Mouse (Mus musculus) brain, adult 2 months (tissue): ENCODE data around the gene Tbxa2r.

Experiments used
- DNase-seq: peaks from one replicate; pipeline ENCODE4 v3.0.0; 2011; ENCODE audit warnings: low read depth, low spot score

Gene Tbxa2r

DNA sequence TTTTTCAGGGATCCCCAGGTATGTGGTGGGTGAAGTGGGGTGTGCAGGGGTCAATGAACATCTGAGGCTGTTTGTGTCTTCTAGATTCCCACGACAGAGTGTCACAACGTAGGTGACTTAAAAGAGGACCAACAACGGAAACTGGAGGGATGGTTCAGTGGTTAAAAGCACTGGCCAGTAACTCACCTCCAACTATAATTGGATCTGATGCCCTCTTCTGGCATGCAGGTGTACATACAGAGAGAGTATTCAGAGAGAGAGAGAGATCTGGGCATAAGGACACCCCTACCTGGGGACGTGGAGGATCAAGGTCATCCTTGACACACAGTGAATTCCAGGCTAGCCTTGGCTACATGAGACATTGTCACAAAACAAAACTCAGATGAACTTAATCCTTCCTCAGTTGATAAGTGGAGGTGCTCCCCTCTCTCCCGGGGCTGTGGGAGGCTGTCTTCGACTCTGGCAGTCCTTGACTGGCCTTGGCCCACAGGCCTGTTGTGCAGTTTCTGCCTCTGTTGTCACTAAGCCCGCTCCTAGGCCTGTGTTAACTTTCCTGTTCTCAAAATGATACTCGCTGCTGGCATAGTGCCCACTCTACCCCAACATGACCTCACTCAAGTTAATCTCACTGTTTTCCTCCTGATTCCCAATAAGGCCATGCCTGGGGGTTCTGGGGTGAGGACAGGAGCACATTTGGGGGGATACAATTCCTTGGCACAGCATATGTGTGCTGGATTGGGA is 16.1 kb downstream of the Tbxa2r start:
- no peak for DNase-seq

DNA sequence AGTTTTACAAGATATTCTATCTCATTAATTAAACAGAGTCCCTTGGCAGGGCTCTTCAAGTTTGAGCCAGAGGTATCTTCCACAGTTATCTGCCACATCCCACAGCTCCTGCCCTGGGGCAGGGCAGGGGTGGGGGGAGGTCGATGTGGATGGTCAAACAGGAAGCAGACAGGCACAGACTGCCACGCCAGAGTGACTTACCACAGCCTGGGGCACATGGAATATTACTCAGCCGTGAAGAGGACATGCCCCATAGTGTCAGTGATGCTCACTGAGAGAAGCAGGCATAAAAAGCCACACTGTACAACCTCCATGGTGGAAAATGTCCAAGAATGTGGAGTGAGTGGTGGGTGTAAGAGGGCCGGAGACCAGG is 16.6 kb downstream of the Tbxa2r start:
- no peak for DNase-seq

DNA sequence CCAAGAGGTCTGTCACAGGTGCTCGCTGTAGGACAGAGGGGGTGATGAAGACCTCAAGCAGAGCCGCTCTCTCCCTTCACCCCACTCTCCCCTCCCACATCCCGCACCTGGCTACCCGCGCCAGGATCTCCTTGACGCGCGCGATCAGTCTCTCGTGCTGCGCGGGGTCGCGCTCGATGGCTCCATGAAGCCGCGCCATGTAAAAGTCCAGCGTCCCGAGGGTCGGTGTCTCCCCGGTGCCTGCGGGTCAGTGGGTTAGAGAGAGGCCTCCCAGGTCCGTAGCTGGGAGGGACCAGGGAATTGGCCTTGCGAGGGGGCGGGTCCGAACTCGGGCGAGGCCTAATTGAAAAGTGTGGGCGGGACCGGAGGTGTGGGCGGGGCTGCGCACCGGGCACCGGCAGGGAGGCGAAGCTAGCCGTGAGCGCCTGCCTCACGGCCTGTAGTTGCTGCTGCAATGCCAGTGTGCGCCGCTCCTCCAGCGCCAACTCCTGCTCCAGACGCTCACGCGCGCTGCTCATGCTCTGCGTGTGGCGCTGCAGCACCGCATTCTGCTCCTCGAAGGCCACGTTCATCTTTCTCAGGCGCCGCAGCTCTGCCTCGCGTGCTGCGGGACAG is 18.0 kb downstream of the Tbxa2r start:
- peak; percentile 86 for DNase-seq

DNA sequence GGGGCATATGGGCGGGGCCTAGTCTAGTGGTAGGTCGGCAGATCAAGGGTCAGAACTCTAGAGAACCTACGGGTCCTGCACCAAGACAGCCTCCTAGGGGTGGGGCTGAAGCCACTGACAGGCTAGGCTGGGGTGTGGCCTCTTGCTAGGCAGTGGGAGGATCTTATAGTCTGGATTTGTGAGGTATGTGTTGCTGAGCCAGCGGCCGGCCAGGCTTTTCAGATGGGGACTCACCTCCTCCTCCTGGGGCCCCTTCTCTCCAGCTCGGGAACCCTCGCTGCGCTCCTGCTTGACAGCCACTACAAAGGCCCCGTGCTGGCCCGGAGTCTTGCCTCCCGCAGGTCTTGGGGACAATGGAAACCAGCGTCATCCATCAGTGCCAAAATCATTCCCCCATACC is 20.6 kb downstream of the Tbxa2r start:
- no peak for DNase-seq

DNA sequence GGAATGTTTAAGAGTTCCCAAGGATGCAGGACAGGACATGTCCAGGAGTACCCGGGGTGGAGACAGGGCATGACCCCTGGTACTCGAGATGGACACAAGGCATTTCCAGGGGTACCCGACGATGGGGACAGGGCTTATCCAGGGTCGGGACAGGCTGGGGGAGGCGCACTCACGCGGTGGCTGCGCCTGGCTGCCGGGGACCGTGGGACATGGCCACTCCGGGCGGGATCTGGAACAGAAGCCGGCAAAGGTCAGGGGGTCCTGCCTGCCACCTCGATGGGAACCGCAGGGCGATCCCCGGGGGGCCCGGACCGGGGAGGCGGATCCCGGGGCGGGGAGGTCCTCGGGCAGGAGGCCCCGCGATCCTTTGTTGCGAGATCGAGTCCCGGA is 21.4 kb downstream of the Tbxa2r start:
- no peak for DNase-seq

DNA sequence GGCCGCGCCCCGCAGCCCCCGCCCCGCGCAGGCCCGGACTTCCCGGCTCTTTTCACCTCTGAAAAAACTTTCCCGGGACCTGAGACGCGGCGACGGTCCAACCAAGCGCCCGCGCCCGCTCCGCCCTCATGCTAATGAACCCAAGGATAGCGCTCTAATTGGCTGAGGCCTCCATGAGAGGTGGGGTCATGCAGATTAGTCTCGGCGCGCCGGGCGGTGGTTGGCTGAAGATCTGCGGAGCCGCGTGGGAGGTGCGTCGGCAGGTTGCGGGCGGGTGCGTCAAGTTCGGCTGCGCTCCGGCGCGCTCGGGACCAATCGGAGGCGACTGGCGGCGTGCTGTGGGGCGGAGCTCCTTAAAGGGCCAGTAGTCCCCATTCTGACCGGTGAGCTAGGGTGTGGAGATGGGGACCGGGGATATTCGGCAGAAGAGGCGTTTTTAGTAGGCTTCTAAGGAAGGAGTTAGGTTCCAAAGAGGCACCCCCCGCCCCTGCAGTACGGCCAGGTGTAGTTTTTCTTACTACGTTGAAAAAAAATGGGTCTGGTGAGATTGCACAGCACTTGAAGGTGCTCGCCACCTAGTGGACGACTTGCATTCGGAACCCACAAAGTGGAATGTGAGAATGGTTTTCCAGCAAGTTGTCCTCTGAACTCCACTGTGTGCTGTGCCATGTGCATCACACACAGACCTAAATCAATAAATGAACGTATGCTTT is 22.0 kb downstream of the Tbxa2r start, which contains the start of gene Hmg20b:
Gene Hmg20b, minus strand, starts transcription at position 130 of the 713 bp plus-strand sequence.
- peak; percentile 100 for DNase-seq

DNA sequence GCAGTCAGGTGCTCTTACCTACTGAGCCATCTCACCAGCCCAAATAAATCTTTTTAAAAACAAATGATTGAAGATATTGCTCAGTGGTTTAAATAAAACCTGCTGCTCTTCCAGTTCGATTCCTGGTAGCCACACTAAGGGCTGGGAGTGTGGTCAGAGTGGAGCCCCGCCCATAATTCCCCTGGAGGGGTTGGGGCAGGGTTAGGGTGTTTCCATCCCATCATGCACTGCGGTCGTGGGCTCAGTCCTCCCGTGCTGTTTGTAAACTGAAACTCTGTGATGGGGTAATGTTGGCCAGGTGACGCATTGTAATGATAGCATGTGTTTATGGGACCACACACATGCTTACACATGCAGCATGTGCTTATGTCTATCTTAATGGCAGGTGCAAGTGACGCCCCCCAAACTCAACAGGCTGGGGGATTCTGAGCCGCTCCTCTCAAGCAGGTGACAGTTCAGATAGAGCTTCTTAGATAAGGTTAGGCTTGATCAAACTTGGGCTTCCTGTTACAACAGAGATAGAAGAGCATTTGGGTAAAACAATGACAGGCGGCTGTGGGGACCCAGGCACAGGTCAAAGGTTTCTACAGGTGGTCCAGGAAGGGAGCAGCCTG is 23.3 kb downstream of the Tbxa2r start:
- DNase-seq: no peak

DNA sequence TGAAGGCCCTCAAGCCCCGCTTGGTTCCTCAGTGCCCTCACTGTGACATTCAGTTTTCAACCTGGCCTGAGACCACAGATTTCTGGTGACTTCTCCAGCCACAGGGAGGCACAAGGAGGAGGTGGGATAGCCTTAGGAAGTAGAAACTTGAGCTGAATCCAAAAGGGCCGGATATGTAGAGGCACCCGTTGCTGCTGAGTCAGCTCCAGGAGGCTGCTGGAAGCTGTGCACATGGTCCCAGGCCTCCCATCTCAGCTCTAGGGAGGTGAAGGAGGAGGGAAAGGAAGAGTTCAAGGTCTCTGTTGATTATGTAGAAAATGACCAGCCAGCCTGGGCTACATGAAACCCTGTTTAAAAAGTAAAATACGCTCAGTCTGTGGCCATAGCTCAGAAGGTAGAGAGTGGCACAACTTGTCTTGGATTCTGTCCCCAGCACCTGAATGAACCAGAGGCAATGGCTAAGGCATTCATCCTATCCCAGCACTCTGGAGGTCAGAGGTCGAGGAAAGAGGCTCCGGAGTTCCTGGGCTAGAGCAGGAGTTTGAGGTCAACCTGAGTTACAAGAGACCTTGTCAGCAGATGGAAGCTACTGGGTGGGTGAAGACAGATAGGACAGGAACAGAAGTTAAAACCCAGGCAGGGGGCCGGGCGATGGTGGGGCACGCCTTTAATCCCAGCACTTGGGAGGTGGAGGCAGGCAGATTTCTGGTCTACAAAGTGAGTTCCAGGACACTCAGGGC is 26.4 kb downstream of the Tbxa2r start:
- no peak for DNase-seq

DNA sequence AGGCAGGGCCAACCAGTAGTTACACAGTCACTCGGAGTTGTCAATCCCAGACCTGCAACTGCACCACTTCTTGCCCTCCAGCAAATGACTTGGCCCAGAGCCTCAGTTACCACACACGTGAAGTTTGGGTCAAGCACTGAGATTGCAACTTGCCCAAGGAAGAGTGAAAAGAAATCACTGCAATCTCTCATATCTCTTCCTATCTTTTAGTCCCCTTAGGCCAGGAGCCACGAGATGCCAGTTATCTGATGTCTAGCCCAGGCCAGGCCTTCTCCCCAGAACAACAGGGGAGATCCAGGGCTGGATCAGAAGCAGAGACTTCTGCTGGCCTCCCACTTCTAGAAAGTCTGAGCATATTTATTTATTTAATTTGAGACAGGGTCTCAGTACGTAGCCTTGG is 27.0 kb downstream of the Tbxa2r start:
- no peak for DNase-seq

DNA sequence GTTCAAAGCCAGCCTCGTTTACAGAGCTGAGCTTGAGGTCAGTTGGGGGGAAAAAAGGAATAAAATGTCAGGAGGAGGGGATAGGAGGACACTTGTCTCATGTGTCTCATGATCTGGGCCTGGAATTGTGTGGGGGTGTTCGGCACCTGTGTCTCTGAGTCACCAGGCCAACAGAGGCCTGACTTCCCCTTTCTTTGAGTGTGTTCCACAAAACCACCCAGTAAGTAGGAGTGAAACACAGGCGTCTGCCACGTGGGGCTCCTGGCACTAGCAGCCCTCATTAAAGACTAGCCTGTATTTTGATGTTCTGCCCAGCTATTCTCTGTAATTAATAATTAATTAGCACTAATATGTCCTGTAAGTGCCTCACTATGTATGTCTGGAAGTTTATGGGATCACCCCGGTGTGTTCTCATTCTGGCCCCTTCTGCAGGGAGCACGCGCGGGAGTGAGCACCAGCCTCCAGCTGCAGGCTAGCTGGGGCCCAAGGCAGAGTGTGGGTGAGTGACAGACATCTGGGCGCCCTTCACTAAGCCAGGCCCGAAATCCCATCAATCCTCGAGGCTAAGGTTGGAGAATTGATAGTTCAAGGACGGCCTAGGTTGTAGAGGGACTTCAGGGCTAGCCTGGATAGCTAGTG is 27.9 kb downstream of the Tbxa2r start:
- peak; percentile 63 for DNase-seq

DNA sequence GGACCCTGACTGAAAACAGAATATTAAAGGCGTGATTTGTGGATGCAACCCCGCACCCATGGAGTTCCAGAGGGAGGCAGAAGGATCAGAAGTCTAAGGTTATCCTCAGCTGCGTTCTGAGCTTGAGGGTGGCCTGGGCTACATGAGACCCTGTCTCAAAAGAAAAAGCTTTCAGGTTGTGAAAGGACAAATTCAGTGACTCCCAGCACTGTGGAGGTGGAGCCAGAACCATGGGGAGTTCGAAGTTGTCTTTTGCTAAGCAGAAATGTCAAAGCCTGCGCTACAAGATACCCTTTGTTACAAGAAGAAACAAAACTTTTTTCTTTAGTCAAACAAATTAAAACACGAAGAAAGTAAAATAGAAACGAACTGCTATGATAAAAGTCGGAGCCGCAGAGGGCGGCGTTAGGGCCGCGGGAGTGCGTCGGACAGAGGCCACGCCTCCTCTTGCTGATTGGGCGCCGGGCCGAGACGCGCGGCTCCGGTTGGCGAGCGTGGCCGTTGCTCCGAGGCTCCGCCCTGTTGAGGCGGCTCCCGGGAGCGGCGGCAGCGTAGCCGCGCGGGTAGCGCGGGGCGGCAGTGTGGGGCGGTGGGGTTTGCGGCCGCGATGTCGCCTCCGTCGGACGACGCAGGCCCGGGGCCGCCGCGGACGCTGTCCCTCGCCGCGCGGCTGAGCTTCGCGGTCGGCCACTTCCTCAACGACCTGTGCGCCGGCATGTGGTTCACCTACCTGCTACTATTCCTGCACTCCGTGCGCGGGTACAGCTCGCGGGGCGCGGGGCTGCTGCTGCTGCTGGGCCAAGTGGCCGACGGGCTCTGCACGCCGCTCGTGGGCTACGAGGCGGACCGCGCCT is 28.7 kb downstream of the Tbxa2r start, which contains the start of gene Mfsd12:
Gene Mfsd12, plus strand, starts transcription at position 501 of the 854 bp plus-strand sequence.
- DNase-seq: peak; percentile 96

DNA sequence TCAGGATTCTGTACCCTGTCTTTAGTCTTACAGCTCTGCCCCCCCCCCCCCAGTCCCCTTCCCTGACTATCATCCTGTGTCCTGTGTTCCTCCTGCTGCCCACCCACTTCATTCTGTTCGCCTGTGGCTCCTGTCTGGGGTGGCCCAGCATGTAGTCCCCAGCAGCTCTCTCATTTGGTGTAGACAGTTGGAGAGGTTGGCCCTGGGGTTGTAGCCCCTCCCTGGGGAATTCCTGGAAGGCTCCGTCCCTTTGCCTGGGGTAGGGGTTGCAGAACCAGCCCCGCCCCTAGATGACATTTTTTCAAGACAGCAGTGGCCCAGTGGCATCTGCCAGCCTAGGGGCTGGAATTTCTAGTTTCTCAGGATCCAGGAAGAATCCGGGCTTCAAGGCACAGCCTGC is 29.7 kb downstream of the Tbxa2r start:
- no peak for DNase-seq

DNA sequence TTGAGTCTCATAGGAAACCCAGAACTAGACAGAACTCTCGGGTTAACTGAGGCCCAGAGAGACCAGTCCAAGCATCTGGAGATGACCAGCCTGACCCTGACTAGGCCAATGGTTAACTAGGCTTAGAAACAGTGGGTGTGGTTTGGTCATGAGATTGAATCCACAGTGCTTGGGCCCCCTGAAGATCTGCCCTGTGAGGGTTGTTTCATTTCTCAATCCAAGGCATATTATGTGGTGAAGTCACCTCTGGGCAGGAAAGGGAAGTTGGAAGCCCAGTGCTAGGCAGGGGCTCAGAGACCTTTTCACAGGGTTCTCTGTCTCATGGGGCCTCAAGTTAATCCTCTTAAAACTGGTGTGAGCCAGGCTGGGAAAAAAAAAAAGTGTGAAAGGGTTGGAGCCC is 30.3 kb downstream of the Tbxa2r start:
- no peak for DNase-seq

DNA sequence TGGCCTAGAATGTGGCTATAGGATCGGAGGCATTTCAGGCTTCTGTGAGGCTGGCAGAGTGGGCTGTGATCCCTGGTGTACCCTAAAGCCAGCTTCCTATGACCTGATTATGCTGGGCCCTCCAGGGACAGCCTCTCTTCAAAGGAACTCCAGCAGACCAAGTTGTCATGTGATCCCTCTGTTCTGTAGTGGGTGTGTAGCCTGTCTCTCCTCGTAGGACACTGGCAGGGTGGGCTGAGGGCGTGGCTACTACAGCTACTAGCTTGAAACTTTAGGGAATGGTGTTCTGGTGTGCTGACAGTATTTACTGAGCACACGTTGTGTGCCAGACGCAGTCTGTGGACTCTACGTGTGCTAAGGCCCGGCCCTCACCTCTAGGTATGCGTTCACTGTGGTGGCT is 32.2 kb downstream of the Tbxa2r start:
- DNase-seq: no peak

DNA sequence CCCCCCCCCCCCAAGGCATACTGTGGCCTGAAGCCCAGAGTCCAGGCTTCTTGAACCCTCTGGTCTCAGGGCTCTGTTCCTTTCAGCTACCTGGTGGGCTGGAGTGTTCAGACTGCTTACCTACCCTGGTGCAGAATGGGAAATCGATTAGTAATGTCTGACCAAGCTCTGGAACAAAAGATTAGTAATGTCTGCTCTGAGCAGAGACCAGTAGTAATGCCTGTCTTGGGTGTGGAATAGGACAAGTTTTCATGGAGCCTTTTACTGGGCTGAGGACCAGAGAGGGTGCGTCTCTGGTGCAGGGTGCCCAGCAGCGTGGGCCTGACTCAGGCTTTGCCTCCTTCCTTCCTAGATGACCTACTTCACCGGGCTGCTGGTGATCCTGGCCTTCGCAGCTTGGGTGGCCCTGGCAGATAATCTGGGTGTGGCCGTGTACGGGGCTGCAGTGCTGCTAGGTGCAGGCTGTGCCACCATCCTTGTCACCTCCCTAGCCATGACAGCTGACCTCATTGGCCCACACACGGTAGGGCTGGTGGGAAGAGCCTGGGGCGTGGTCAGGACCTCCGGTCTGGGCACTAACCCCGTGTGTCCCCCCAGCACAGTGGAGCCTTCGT is 33.9 kb downstream of the Tbxa2r start:
- no peak for DNase-seq

DNA sequence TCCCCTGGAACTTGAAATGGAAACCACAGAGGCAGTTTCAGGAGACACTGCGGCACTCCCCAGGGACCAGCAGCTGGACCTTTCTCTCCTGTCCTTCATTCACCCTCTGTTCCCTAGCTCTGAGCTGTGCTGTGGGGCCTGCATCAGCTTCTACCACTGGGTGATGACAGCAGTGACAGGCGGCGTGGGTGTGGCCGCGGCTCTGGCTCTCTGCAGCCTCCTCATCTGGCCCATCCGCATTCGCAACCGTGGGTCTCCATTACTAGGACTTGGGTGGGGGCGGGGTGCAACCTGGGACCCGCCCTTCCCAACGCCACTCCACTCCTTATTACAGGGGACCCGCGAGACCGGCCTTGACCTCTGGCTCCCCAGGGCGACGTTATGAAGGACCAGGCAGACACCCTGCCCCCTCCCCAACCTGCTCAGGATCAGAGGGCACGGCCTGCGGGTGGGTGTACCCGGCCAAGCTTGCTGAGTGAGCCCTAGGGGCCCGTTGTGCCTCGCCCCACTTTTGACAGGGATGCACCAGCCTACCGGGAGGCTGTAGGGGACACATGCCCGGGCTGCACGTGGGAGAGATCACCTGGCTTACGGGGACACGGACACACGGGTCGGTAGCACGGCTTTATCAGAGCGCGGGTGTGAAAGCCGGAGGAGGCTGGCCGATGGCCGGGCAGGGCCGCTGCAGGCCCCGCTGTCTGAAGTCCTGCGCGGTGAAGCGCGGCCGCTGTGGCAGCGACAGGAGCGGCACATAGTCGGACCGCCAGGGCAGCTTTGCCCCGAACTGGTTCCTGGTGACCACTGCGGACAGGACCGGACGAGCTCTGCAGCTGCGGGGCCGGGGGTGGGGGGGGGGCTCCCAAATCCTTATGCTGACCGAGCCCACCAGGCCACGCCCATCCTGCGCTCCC is 35.2 kb downstream of the Tbxa2r start:
- no peak for DNase-seq

DNA sequence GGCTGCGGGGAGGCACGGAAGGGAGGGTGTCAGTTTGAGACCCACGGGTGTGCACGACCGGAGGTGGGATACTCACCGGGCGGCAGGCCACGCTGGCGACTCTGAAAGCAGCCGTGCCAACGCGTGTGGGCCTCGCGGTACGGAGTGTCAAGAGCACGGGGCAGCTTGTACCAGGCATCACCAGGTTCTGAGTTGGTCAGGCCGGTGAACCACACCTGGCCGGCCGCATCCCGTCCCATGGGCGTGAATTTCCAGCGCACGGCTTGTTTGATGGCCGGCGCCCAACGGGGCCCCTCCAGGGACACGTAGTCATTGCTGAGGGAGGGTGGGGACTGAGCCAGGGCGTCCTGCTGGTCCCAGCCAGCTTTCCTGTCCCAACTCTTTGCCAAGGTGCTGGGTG is 36.1 kb downstream of the Tbxa2r start:
- no peak for DNase-seq

DNA sequence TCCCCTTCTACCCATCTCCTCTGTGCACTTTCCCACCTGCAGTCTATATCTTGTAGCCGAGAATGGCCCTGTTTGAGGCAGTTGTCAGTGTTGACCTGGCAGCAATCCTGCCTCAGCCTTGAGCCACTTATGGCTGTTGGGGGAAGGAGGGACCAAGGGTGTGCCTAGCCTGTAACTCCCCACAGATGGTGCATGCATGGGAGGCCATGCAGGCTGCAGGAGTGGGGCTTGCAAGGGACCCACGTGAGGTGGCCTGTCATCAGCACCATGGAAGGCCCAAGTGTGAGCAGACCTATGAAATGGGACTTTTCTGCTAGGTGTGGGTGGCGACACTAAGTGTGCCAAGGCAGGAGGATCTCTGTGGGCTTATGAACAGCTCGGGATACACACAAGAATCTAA is 36.5 kb downstream of the Tbxa2r start:
- peak; percentile 71 for DNase-seq
